Mouse (Mus musculus): ENCODE measurements at regions not wholly inside any gene's neighbourhood (a gene's known extent, or its start where the extent isn't known, plus 50 kb on each side); places are given as distances from the start of the nearest gene placed in this dataset.

DNA sequence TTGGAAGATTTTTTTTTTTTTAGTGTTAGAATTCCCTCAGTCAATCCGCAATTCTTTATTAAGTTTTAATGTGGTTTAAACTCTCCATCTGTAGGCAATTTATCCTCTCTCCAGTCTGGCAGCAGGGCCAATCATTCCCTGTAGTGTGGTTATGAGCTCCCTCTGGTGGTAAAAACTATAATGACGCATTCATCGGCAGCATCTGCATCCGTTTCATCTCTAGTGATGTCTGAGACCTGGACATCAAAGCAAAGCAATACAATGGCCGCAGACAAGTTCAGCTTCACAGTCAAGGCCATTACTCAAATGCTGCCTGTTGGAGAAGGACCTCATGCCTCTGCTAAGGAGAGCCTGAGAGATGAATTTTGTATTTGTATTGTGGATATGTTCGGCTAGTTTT is 1721.7 kb upstream of the Impad1 start:
- DNase-seq (peak; percentile 91), ATAC-seq (ENCODE audit: insufficient read depth) (no peak)
- H3K9me3 ChIP-seq (ENCODE audit: low read depth, low read length): no peaks in the 10 kb centered on the region
- H3K27ac ChIP-seq (ENCODE audit: low read depth): no peak overlapping the region
- no peak overlapping the region for H3K4me3 ChIP-seq (ENCODE audit: low read depth, low read length)
- TF ChIP-seq CTCF (IDR thresholded peaks at IDR 0.05; ENCODE audit: low read depth): peak; percentile 82
- H3K4me2 ChIP-seq: no peak overlapping the region
- no peaks in the 10 kb centered on the region for H3K4me1 ChIP-seq (ENCODE audit: insufficient read depth)
- no peaks in the 10 kb centered on the region for H3K36me3 ChIP-seq (ENCODE audit: insufficient read depth)
- H3K9ac ChIP-seq: no peak overlapping the region
- 18% methylated on average over 6 of the region's 6 CpGs for WGBS
- no peaks in the 10 kb centered on the region for H3K27me3 ChIP-seq (ENCODE audit: insufficient read depth, low read length)

DNA sequence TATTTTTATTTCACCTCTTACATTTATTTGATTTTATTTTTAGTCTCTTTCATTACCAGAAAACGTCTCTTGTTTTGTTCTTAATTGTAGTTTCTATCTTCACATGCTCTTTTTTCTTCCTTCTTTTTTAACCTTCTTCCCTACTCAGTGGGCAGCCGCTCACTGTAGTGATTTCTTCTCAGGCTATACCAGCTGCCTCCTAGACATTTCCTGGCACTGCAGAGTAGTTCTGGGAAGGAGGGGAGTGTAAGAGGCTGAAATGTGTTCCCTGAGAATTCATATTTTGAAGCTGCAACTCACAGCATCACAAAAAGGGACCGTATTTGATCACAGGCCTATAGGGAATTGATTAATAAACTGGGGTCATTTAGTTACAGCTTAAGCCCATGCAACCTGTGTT is 1720.5 kb upstream of the Impad1 start:
- no peak for TF ChIP-seq CTCF (IDR thresholded peaks at IDR 0.05; ENCODE audit: low read depth)
- Histone ChIP-seq H3K4me3 (ENCODE audit: low read depth, low read length) (no peak overlapping the region), H3K27me3 (ENCODE audit: insufficient read depth, low read length) (no peaks in the 10 kb centered on the region), H3K9ac (no peak overlapping the region), H3K36me3 (ENCODE audit: insufficient read depth) (no peaks in the 10 kb centered on the region), H3K27ac (ENCODE audit: low read depth) (no peak overlapping the region), H3K9me3 (ENCODE audit: low read depth, low read length) (no peaks in the 10 kb centered on the region), H3K4me2 (no peak overlapping the region), H3K4me1 (ENCODE audit: insufficient read depth) (no peaks in the 10 kb centered on the region)
- ATAC-seq (ENCODE audit: insufficient read depth) (no peak), DNase-seq (no peak)
- 72% methylated on average over 3 of the region's 3 CpGs for WGBS

DNA sequence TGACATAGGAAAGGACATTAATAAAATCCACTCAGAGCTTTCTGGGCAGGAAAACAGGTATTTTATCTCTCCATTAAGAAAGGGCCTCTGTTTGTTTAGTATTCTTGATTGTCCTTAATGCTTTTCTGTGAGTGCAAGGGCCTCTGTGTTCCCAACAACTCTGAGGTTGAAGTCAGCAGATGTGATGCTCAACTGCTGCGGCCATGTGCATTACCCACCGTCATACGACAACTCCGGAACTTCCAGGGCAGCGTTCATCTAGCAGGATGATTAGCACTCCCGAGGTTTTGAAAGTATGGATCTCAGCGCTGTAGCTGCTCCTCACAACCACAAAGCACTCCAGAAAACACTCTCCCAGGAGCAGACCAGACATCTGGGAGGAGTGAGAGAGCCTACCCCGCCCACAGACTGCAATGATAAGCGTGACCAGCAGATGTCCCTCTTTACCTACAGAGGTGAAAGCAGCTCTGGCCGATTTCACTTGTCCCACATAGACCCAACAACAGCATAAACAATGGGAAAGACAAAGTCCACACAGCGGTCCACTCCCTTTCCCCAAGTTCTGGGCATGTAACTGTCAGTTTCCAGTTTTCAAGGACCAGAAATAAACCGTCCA is 1719.7 kb upstream of the Impad1 start:
- no peaks in the 10 kb centered on the region for H3K4me1 ChIP-seq (ENCODE audit: insufficient read depth)
- no peak overlapping the region for H3K4me3 ChIP-seq (ENCODE audit: low read depth, low read length)
- WGBS: 15% methylated on average over 12 of the region's 12 CpGs

DNA sequence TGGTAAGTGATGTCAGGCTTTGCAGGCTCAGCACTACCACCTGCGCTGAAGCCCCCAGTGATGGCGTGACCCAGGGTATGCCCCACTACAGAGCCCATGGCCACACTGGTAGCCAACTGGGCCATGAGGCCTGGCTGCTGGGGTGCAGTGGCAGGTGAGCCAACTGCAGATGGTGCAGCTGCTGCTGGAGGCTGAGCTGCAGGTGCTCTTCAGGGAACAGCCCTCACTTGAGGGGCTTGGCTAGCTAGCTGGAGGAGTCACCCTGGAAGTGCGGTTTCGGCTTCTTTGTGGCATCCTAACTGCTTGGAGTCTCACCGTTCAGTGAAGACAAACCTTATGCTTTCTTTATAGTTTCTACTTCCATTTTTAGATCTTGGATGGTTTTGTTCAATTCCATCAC is 1714.9 kb upstream of the Impad1 start:
- WGBS: 86% methylated on average over 5 of the region's 5 CpGs
- Histone ChIP-seq H3K4me3 (ENCODE audit: low read depth, low read length) (no peak overlapping the region), H3K27me3 (ENCODE audit: insufficient read depth, low read length) (no peaks in the 10 kb centered on the region), H3K9me3 (ENCODE audit: low read depth, low read length) (no peaks in the 10 kb centered on the region), H3K4me2 (no peak overlapping the region), H3K4me1 (ENCODE audit: insufficient read depth) (no peaks in the 10 kb centered on the region), H3K9ac (no peak overlapping the region), H3K36me3 (ENCODE audit: insufficient read depth) (no peaks in the 10 kb centered on the region), H3K27ac (ENCODE audit: low read depth) (no peak overlapping the region)
- no peak for TF ChIP-seq CTCF (IDR thresholded peaks at IDR 0.05; ENCODE audit: low read depth)
- no peak for ATAC-seq (ENCODE audit: insufficient read depth)
- no peak for DNase-seq

More for the DNA sequence above, 1719.7 kb upstream of the Impad1 start:
- no peak overlapping the region for H3K27ac ChIP-seq (ENCODE audit: low read depth)
- DNase-seq (peak; percentile 89), ATAC-seq (ENCODE audit: insufficient read depth) (peak; percentile 84)
- peak; percentile 87 for TF ChIP-seq CTCF (IDR thresholded peaks at IDR 0.05; ENCODE audit: low read depth)
- H3K27me3 ChIP-seq (ENCODE audit: insufficient read depth, low read length): no peaks in the 10 kb centered on the region
- no peaks in the 10 kb centered on the region for H3K9me3 ChIP-seq (ENCODE audit: low read depth, low read length)
- peak overlapping the region; percentile 47 for H3K4me2 ChIP-seq
- H3K36me3 ChIP-seq (ENCODE audit: insufficient read depth): no peaks in the 10 kb centered on the region
- no peak overlapping the region for H3K9ac ChIP-seq
